Mouse (Mus musculus): Measurements from ENCODE around the gene Spp2.
A peak's percentile ranks its signal among the peaks of the same experiment; 100 is the strongest.
"Not testable (repeated sequence)": the region's sequence is repeated elsewhere in the genome, so short reads cannot be mapped to it uniquely, and the experiment has no call there.

Spp2 gene

GRCm38 (mm10) chr1:88433096-88433883 lies 26.5 kb downstream of the Spp2 start:
- DNase-seq (ENCODE audit: low read depth, low spot score), result no peak

- no peak for DNase-seq (ENCODE audit: low read depth, low spot score)
Observed at GRCm38 (mm10) chr1:88434057-88434456, 27.3 kb downstream of the Spp2 start.

GRCm38 (mm10) chr1:88437206-88438126 lies 30.7 kb downstream of the Spp2 start:
- no peak for DNase-seq (ENCODE audit: low read depth, low spot score)

GRCm38 (mm10) chr1:88443383-88443782 lies 36.6 kb downstream of the Spp2 start:
- no peak for DNase-seq (ENCODE audit: low read depth, low spot score)

- peak; percentile 32 for DNase-seq (ENCODE audit: low read depth, low spot score)
Observed at GRCm38 (mm10) chr1:88445400-88445799, 38.6 kb downstream of the Spp2 start.

- no peak for DNase-seq (ENCODE audit: low read depth, low spot score)
Observed at GRCm38 (mm10) chr1:88446270-88447030, 39.7 kb downstream of the Spp2 start.

GRCm38 (mm10) chr1:88447483-88447882 lies 40.7 kb downstream of the Spp2 start:
- no peak for DNase-seq (ENCODE audit: low read depth, low spot score)

- not testable (repeated sequence) for DNase-seq (ENCODE audit: low read depth, low spot score)
Observed at GRCm38 (mm10) chr1:88448094-88448493, 41.3 kb downstream of the Spp2 start.

- DNase-seq (ENCODE audit: low read depth, low spot score), result no peak
Observed at GRCm38 (mm10) chr1:88449741-88450140, 43.0 kb downstream of the Spp2 start.

GRCm38 (mm10) chr1:88450668-88451067 lies 43.9 kb downstream of the Spp2 start:
- peak; percentile 41 for DNase-seq (ENCODE audit: low read depth, low spot score)

GRCm38 (mm10) chr1:88452198-88452597 lies 45.4 kb downstream of the Spp2 start:
- DNase-seq (ENCODE audit: low read depth, low spot score), result no peak

GRCm38 (mm10) chr1:88454703-88455102 lies 47.9 kb downstream of the Spp2 start:
- DNase-seq (ENCODE audit: low read depth, low spot score), result no peak

- no peak for DNase-seq (ENCODE audit: low read depth, low spot score)
Observed at GRCm38 (mm10) chr1:88455761-88456160, 49.0 kb downstream of the Spp2 start.

- DNase-seq (ENCODE audit: low read depth, low spot score), result peak; percentile 77
Observed at GRCm38 (mm10) chr1:88456451-88457072, 49.8 kb downstream of the Spp2 start.

GRCm38 (mm10) chr1:88459196-88459595 lies 52.4 kb downstream of the Spp2 start:
- DNase-seq (ENCODE audit: low read depth, low spot score), result no peak

- no peak for DNase-seq (ENCODE audit: low read depth, low spot score)
Observed at GRCm38 (mm10) chr1:88459655-88460054, 52.9 kb downstream of the Spp2 start.

GRCm38 (mm10) chr1:88461096-88461495 lies 54.3 kb downstream of the Spp2 start:
- DNase-seq (ENCODE audit: low read depth, low spot score), result no peak

GRCm38 (mm10) chr1:88462484-88462883 lies 55.7 kb downstream of the Spp2 start:
- DNase-seq (ENCODE audit: low read depth, low spot score), result peak; percentile 34

- no peak for DNase-seq (ENCODE audit: low read depth, low spot score)
Observed at GRCm38 (mm10) chr1:88463241-88463640, 56.5 kb downstream of the Spp2 start.

- DNase-seq (ENCODE audit: low read depth, low spot score), result no peak
Observed at GRCm38 (mm10) chr1:88464109-88464905, 57.5 kb downstream of the Spp2 start.
